Mouse (Mus musculus) hindlimb bud, embryonic 11.5 days (tissue): Measurements from ENCODE around the gene Gm10974.

Experiments used
- DNase-seq: peaks from one replicate; pipeline ENCODE4 v3.0.0-alpha.2; 2012; ENCODE audit warnings: low read depth, low spot score; ENCODE audit errors: extremely low spot score

The Gm10974 gene

DNA sequence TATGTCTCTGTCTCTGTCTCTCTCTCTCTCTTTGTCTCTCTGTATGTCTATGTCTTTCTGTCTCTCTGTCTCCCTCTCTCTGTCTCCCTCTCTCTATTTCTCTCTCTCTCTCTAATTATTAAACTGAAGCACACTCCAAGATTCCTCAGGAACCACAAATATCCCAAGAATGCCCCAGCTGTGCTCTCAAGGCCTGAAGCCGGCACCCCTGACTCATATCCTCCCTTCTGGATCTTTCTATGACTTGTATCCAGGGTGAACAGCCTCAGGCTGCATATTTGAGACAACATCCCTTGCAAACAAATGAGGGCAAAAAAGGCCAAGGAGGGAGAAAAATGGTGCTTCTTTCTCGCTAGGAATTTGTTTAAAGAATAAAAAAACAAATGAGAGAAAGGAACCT is at the start of gene Gm10974:
TSS of gene Gm10974 (plus strand) at position 2 of the 400 bp plus-strand sequence.
- no peak for DNase-seq

- DNase-seq, result no peak
These were observed 47.6 kb upstream of the Gm10974 start for GRCm38 (mm10) chr7:66318147-66318546.

GRCm38 (mm10) chr7:66320996-66321395 is 44.7 kb upstream of the Gm10974 start:
- DNase-seq, result no peak

GRCm38 (mm10) chr7:66323252-66324015 is 42.3 kb upstream of the Gm10974 start:
- no peak for DNase-seq

- no peak for DNase-seq
These were observed 40.2 kb upstream of the Gm10974 start for GRCm38 (mm10) chr7:66325419-66326053.

DNA sequence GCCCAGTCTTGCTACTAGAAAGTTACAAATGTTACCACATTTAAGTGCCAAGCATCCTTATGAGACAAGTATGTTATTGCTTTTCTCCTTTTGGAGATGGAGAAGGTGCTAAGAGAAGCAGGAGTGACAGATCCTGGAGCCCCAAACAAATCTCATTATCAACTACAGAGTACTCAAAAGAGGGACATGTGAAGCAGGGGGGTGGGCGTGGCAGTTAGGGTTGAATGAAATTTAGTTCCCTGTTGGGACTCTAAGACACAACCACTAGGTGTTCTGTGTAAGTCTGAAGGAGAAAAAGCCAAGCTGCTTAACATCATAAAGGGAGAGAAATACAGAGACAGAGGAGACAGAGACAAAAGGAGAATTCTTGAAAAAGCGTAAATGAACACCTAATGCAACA is 38.2 kb upstream of the Gm10974 start:
- DNase-seq, result no peak

GRCm38 (mm10) chr7:66330610-66331009 is 35.1 kb upstream of the Gm10974 start:
- no peak for DNase-seq

DNA sequence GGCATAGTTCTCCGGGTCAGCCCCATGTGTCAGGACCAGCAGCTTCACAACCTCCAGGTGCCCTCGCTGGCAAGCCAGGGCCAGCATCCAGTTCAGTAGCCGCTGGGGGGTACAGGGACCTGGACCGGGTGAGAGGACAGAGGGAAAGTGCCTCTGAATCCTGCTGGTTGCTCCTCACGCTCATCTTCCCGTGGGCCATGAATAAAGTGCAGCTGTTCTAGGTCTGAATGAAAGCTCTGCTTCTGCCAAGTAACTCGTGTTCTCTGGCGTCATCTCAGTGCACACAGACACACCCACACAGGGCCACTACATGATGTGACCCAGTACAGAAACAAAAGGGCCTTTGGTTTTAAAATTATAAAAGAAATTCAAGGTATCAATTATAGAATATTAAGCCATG is 33.4 kb upstream of the Gm10974 start:
- DNase-seq, result no peak

DNA sequence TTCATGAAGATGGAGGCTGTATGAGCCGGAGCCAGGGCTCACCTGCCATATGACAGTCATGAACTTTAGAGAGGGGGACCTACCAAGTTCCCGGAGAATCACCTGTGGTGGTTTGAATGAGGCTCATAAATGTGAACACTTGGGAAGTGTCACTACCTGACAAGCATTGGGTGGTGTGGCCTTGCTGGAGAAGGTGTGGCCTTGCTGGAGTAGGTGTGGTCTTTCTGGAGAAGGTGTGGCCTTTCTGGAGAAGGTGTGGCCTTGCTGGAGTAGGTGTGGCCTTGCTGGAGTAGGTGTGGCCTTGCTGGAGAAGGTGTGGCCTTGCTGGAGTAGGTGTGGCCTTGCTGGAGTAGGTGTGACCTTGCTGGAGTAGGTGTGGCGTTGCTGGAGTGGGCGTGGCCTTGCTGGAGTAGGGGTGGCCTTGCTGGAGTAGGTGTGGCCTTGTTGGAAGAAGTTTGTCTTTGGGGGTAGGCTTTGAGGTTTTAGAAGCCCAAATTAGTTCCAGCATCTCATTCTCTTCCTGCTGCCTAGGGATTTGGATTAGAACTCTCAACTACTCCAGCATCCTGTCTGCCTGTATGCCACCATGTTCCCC is 31.7 kb upstream of the Gm10974 start:
- no peak for DNase-seq

DNA sequence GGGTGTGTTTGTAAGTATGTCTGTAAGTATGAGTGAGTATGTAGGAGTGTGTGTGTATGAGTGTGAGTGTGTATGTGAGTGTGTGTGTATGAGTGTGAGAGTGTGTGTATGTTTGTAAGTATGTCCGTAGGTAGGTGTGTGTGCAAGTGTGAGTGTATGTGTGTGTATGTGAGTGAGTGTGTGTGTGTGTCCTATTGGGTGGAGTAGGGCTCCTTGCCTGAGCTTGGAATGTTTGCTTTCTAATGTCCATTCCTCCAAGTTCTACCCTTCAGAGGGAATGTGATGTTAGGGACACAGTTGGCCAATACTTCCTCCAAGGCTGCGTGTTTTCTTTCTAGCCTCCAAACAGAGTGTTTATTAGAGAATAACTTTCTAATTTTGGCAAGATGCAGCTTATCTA is 28.8 kb upstream of the Gm10974 start:
- DNase-seq, result no peak

GRCm38 (mm10) chr7:66339625-66340024 is 26.1 kb upstream of the Gm10974 start:
- DNase-seq, result no peak

GRCm38 (mm10) chr7:66340044-66340443 is 25.7 kb upstream of the Gm10974 start:
- DNase-seq, result no peak

GRCm38 (mm10) chr7:66342323-66342722 is 23.4 kb upstream of the Gm10974 start:
- DNase-seq, result no peak

GRCm38 (mm10) chr7:66342831-66343230 is 22.9 kb upstream of the Gm10974 start:
- DNase-seq, result no peak

DNA sequence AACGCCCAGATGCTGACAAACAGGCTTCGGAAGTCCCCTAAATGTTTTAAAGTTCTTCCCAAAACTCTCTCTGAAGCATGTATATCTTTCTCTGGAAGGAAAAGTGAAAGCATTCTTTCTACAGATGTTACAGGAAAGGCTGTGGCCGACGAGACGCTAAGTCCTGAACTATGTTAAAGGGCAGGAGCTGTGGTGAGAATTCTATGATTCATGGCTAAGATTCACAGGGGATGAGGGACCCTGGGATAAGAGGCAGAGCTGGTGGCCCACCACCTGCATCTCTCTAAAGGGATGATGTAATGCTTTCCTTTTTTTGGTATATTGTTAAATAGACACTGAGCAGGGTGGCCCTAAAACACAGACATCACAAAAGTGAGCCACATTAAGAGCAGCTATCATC is 22.4 kb upstream of the Gm10974 start:
- no peak for DNase-seq

GRCm38 (mm10) chr7:66346959-66347663 is 18.6 kb upstream of the Gm10974 start:
- no peak for DNase-seq

- no peak for DNase-seq
These were observed 17.1 kb upstream of the Gm10974 start for GRCm38 (mm10) chr7:66348588-66348987.

GRCm38 (mm10) chr7:66349670-66350069 is 16.0 kb upstream of the Gm10974 start:
- DNase-seq, result no peak

GRCm38 (mm10) chr7:66351074-66351473 is 14.6 kb upstream of the Gm10974 start:
- no peak for DNase-seq

DNA sequence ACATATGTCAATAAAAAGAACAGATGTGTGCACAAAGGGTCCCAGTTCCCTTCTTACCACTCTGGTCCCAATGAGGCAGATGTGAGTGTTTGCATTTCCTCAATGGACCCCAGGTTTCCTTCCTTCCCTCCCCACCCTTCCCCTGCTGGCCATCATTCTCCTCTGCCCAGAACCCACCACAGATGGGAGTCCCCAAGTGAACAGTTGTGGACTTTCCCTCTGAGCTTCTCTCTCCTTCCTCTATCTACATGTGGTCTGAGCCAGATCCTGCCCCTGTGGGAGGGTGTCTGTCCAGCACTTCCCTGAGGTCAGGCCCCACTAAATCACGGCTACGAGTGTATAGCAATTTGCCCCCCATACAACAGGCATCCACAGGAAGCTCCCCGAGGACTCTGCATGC is 10.8 kb upstream of the Gm10974 start:
- no peak for DNase-seq

- no peak for DNase-seq
These were observed 9.7 kb upstream of the Gm10974 start for GRCm38 (mm10) chr7:66355791-66356522.
